Mouse (Mus musculus): ENCODE measurements at regions not wholly inside any gene's neighbourhood (a gene's known extent, or its start where the extent isn't known, plus 50 kb on each side); places are given as distances from the start of the nearest gene placed in this dataset.

DNA sequence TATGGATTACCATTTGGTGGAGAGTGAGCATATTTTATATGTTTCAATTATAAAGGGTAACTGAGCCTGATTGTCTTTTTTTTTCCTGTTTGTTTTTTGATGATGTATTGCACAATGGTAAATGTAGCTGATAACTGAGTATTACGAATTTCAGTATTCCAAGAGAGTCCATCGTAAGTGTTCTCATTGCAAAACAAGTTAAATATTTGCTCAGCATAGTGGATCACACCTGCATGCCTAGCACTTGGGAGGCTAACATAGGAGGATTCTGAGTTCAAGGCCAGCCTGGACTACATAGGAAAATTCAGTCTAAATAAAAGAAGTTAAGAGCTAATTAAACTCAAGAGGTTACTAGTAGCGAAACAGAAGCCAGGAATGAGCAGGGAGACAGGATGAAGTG is 223.8 kb upstream of the Fam98a start:
- TF ChIP-seq CTCF (IDR thresholded peaks at IDR 0.05; ENCODE audit: low read depth), result no peak
- no peak for TF ChIP-seq EP300 (IDR thresholded peaks at IDR 0.05; ENCODE audit: low read depth)
